Mouse (Mus musculus) neural tube, embryonic 14.5 days (tissue): ENCODE results near the gene Acbd5. TPM values are rescaled to one million over a fixed set of nuclear protein-coding genes. Genes with fewer than 3 reads are reported as not detected.

Source experiments
- ATAC-seq: fragments of 200-750 bp; cut with Nextera tagmentation; 2 replicates; pipeline ENCODE4 v1.8.0; 2017; ENCODE audit warnings: low read depth, mild to moderate bottlenecking, moderate TSS enrichment, moderate library complexity
- H3K27ac ChIP-seq: fragments of 300-500 bp; sonication (generic); 2 replicates; pipeline ENCODE4 v1.5.1; 2014; ENCODE audit warnings: low read depth, mild to moderate bottlenecking, control low read depth, low read length, moderate library complexity, mixed read lengths
- H3K27me3 ChIP-seq: fragments of 300-500 bp; sonication (generic); 2 replicates; pipeline ENCODE4 v1.6.1; 2014; ENCODE audit warnings: low read length; ENCODE audit not compliant: control insufficient read depth, insufficient read depth
- H3K36me3 ChIP-seq: fragments of 300-500 bp; sonication (generic); 2 replicates; pipeline ENCODE4 v1.6.1; 2014; ENCODE audit warnings: low read length, mixed read lengths; ENCODE audit not compliant: control insufficient read depth, insufficient read depth
- H3K4me1 ChIP-seq: fragments of 300-500 bp; sonication (generic); 2 replicates; pipeline ENCODE4 v1.6.1; 2014; ENCODE audit warnings: low read length; ENCODE audit not compliant: control insufficient read depth, insufficient read depth
- H3K4me2 ChIP-seq: fragments of 300-500 bp; sonication (generic); 2 replicates; pipeline ENCODE4 v1.6.1; 2014; ENCODE audit warnings: mild to moderate bottlenecking, low read depth, low read length, control low read depth
- H3K4me3 ChIP-seq: fragments of 300-500 bp; sonication (generic); 2 replicates; pipeline ENCODE4 v1.5.1; 2014; ENCODE audit warnings: low read depth, low read length, control low read depth, mixed read lengths
- H3K9ac ChIP-seq: fragments of 300-500 bp; sonication (generic); replicated peaks from 2 replicates; pipeline ENCODE4 v1.6.1; 2014; ENCODE audit warnings: low read depth, mild to moderate bottlenecking, control low read depth, low read length, mixed read lengths
- H3K9me3 ChIP-seq: fragments of 300-500 bp; sonication (generic); 2 replicates; pipeline ENCODE4 v1.6.1; 2016; ENCODE audit warnings: low read length; ENCODE audit not compliant: control insufficient read depth
- WGBS: fragments of 180-500 bp; shearing (Covaris S2); extraction: QIAGEN DNeasy Blood & Tissue Kit; methylation state at CpG from one replicate; pipeline ENCODE4 v1.1.7; 2014; 5-methylcytosine and 5-hydroxymethylcytosine counted together
- polyA plus RNA-seq: library from polyadenylated mRNA; unstranded; fragments of >200 nt; fragmentation: Nextera tagmentation; extraction: Ambion mirVana; gene quantifications from 2 replicates; pipeline ENCODE4 v1.2.1, GENCODE M21; 2014

The Acbd5 gene
- polyA plus RNA-seq, 1 experiment from 2014 or later, result 70.0 TPM

DNA sequence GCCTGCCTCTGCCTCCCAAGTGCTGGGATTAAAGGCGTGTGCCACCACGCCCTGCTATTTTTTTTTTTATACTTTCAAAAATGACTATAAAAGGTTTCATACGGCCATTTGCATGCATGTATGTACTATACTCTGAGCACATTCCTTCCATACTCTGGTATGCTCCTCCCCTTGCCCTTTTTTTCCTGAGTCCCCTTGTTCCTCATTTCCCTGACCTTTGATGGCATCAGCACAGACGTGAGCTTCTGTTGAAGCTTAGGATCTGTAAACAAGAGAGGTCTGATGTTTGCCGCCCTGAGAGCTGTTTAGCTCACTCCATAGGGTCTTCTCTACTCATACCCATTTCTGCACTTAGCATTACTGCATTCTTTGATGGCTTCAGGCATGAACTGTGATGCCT lies 9.7 kb downstream of the Acbd5 start:
- Histone ChIP-seq H3K9me3 (no peaks in the 10 kb centered on the region), H3K4me3 (no peak overlapping the region), H3K4me1 (no peaks in the 10 kb centered on the region), H3K27ac (no peak overlapping the region), H3K27me3 (no peaks in the 10 kb centered on the region), H3K36me3 (peaks cover 18% of the 10 kb centered on the region; the same call in 1 of the 2 replicates), H3K9ac (no peak overlapping the region), H3K4me2 (no peak overlapping the region)
- 92% methylated on average over 5 of the region's 5 CpGs for WGBS
- no peak for ATAC-seq

DNA sequence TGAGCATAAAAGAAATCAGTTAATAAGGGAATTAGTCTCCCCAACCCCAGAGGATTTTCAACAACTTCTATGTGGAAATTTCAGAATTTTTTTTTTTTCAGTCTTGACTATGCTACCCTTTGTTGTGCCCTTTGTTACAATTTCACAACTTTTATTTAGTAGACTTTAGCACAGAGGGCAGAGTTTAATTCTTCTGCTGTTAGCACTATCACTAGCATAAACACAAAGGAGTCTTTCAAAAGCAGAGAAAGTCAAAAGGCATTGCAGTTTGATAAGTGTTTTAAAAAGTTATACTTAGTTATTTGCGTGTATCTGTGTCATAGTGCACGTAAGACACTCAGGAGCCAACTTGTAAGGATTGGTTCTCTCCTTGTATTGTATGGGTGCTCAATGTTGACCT lies 10.6 kb downstream of the Acbd5 start:
- Histone ChIP-seq H3K9ac (no peak overlapping the region), H3K4me2 (no peak overlapping the region), H3K4me3 (no peak overlapping the region), H3K4me1 (no peaks in the 10 kb centered on the region), H3K9me3 (no peaks in the 10 kb centered on the region), H3K27me3 (no peaks in the 10 kb centered on the region), H3K27ac (no peak overlapping the region), H3K36me3 (peaks cover 18% of the 10 kb centered on the region; the same call in 1 of the 2 replicates)
- WGBS, result 97% methylated on average over 2 of the region's 2 CpGs
- ATAC-seq, result no peak

DNA sequence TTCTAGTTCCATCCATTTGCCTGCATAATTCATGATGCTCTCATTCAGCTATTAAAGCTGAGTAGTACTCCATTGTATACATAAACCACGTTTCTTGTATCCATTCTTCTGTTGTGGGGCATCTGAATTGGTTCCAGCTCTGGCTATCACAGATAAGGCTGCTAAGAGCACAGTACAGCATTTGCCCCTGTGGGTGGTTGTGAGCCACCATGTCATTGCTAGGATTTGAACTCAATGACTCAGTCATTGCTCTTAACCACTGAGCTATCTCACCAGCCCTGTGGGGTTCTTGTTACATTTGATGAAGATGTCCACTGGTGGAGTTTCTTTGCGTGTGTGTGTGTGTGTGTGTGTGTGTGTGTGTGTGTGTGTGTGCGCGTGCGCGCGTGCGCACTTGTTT lies 16.6 kb downstream of the Acbd5 start:
- Histone ChIP-seq H3K9me3 (no peaks in the 10 kb centered on the region), H3K4me3 (no peak overlapping the region), H3K36me3 (peaks cover 15% of the 10 kb centered on the region; the same call in 1 of the 2 replicates), H3K4me1 (no peaks in the 10 kb centered on the region), H3K4me2 (no peak overlapping the region), H3K27ac (no peak overlapping the region), H3K9ac (no peak overlapping the region), H3K27me3 (no peaks in the 10 kb centered on the region)
- 96% methylated on average over 8 of the region's 8 CpGs for WGBS
- no peak for ATAC-seq

DNA sequence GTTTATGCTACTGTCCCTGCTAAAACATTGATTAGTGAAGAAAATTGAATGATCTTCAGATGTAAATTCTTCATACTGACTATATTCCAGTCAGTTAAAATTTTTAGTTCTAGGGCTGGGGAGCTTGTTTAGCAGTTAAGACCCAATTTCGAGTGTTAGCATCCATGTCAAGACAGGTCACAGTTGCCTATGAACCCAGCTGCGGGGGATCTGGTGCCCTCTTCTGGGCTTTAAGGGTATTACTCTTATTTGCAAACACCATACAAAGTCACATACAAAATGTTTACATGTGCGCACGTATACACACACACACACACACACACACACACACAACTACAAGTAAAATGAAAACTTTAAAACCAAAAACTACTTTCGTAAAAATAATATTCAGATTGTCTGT lies 24.2 kb downstream of the Acbd5 start:
- Histone ChIP-seq H3K9ac (no peak overlapping the region), H3K27me3 (no peaks in the 10 kb centered on the region), H3K9me3 (no peaks in the 10 kb centered on the region), H3K36me3 (peaks cover 45% of the 10 kb centered on the region), H3K4me2 (no peak overlapping the region), H3K4me1 (no peaks in the 10 kb centered on the region), H3K27ac (no peak overlapping the region), H3K4me3 (no peak overlapping the region)
- WGBS, result 56% methylated on average over 5 of the region's 5 CpGs
- no peak for ATAC-seq

DNA sequence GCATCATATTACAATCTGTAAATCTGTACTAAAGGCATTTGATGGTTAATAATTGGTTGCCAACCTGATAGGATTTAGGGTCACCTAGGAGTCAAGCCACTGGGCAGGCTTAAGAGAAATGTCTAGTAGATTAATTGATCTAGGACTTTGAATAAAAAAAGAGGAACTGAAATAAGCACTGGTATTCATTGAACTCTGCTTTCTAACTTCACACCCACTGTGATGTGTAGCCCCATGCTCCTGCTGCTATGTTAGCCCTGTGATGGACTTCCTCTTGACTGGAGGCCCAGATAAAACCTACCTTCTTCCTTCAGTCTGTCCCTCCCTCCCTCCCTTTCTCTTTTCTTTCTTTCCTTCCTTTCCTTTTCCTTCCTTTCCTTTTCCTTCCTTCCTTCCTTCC lies 29.1 kb downstream of the Acbd5 start:
- H3K27me3 ChIP-seq, result no peaks in the 10 kb centered on the region
- H3K9ac ChIP-seq, result no peak overlapping the region
- no peak overlapping the region for H3K4me3 ChIP-seq
- no peaks in the 10 kb centered on the region for H3K9me3 ChIP-seq
- H3K4me2 ChIP-seq, result no peak overlapping the region
- peaks cover 25% of the 10 kb centered on the region for H3K36me3 ChIP-seq
- no peak for ATAC-seq
- H3K4me1 ChIP-seq, result no peaks in the 10 kb centered on the region
- H3K27ac ChIP-seq, result no peak overlapping the region

DNA sequence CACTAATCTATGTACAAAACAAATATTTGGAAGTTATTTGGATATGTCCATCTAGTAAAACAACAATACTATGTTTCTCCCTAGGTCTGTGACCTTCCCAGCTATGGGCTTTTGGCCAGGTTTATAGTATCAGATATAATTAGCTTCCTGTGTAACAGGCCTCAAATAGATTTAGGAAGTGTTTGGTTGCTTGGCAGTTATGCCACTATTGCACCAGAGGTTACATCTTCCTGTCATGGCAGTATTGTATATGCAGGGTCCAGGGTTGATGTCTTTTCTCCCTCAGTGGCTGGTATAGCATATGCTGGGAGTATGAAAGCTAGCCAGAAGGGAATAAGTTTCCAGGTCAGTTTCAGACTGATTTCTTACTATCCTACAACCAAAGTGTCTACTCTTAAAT lies 34.3 kb downstream of the Acbd5 start:
- Histone ChIP-seq H3K4me1 (no peaks in the 10 kb centered on the region), H3K9me3 (no peaks in the 10 kb centered on the region), H3K27ac (no peak overlapping the region), H3K4me3 (no peak overlapping the region), H3K9ac (no peak overlapping the region), H3K27me3 (no peaks in the 10 kb centered on the region), H3K4me2 (no peak overlapping the region), H3K36me3 (peaks cover 6% of the 10 kb centered on the region; the same call in 1 of the 2 replicates)
- ATAC-seq, result no peak

DNA sequence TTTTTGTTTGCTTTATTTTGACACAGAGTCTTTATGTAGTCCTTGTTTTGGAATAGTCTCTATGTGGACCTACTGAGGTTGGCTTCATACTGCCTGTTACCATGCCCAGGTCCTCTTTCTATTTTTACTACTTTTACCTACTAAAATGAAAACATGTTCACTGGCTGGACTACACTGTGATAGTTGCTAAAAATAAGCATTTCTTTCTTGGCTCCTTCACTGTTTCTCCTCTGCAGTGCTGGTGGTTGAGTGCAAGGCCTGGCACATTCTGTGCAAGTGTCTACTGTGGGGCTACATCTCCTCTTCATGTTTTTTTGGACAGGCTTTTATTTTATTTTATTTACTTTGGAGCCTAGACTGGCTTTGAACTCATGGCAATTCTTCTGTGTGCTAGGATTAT lies 51.6 kb downstream of the Acbd5 start:
- no peak overlapping the region for H3K27ac ChIP-seq
- no peak overlapping the region for H3K4me3 ChIP-seq
- H3K4me1 ChIP-seq, result no peaks in the 10 kb centered on the region
- no peak for ATAC-seq
- no peaks in the 10 kb centered on the region for H3K36me3 ChIP-seq
- no peak overlapping the region for H3K4me2 ChIP-seq
- H3K9ac ChIP-seq, result no peak overlapping the region
- no peaks in the 10 kb centered on the region for H3K27me3 ChIP-seq
- H3K9me3 ChIP-seq, result no peaks in the 10 kb centered on the region

DNA sequence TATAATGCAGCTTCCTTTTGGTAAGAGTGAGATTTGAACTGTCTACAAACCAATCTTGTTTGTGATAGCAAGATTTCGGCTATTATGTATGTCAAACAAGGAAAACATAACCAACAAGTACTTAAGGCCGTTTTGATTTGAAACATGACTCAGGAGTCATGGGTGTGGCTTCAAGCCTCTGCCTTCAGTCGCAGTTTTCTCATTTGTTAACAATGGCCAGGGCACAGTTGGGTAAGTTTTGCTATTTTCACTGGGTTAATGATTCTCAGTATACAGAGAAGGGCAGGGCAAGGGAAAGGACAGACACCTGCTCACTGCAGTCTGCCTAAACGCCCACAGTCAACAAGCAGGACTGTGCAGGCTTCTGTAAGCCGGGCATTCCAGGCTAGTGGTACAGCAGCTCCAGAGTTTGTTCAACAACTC lies 87.2 kb downstream of the Acbd5 start:
- 0 out of 2 replicates have a peak overlapping the region, but pooled peaks have one; percentile 99 for H3K27ac ChIP-seq
- WGBS, result 8% methylated on average over 5 of the region's 5 CpGs
- H3K9me3 ChIP-seq, result no peaks in the 10 kb centered on the region
- H3K4me2 ChIP-seq, result peak overlapping the region; percentile 70
- peaks cover 25% of the 10 kb centered on the region for H3K4me1 ChIP-seq
- no peaks in the 10 kb centered on the region for H3K27me3 ChIP-seq
- H3K4me3 ChIP-seq, result peak overlapping the region; percentile 84
- no peaks in the 10 kb centered on the region for H3K36me3 ChIP-seq
- peak overlapping the region; percentile 49 for H3K9ac ChIP-seq
- peak; percentile 11 for ATAC-seq

DNA sequence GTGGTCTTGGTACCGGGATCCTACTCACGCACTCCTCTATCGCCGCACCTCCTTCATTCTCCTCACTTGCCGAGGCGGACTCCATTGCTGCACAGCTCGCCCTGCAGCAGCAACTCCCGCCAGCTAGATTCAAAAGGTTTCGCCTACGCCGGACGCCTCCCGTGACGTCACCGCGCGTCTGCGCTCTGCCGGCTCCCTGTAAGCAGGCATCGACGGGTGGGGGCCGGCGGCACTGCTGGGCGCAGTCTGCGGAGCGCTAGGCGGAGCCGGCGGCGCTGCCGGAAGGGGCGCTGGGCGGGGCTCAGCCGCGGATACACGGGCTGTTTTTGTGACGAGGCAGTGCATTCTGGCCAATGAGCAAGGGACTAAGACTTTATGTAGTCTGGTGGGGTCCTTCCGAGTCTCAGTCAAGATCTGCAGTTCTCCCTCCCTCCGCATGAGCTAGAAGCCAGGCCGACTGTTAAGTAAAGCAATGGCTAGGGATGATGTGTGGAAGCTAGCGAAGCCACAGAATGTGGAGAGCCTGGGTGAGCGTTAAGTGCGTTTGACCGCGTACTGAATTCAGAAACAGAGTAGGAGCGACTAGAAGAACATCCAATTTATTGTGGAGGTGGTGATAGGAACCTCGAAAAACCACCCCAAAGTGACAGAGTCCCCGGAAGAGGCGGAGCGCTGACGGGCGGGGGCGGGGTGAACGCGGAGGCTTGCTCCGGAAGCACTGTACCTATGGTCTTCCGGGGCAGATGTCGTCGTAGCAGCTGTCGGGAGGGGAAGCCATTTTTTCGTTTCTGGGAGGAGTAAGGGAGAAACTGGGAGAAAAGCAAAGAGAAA lies 88.0 kb downstream of the Acbd5 start, which contains the start of the genes Mastl and Yme1l1:
TSS of gene Mastl (minus strand) at position 248 of the 831 bp plus-strand sequence.
TSS of gene Yme1l1 (plus strand) at position 593 of the 831 bp plus-strand sequence.
- Histone ChIP-seq H3K9ac (peak within 1 kb of the TSS; percentile 76), H3K4me3 (peak within 1 kb of the TSS; percentile 84), H3K4me2 (peak within 1 kb of the TSS; percentile 70), H3K27ac (peak within 1 kb of the TSS; percentile 99), H3K9me3 (no peaks in the 10 kb centered on the region), H3K36me3 (no peaks in the 10 kb centered on the region), H3K4me1 (peaks cover 25% of the 10 kb centered on the region), H3K27me3 (no peaks in the 10 kb centered on the region)
- WGBS, result 1% methylated on average over 61 of the region's 61 CpGs
- ATAC-seq, result peak; percentile 99
